Mouse (Mus musculus) limb, embryonic 12.5 days (tissue): ENCODE measurements around the gene Unc5cl. TPM values are rescaled to one million over a fixed set of nuclear protein-coding genes. Genes with fewer than 3 reads are reported as not detected.

Experiments
- ATAC-seq: fragments of 200-750 bp; cut with Nextera tagmentation; 2 replicates; pipeline ENCODE4 v1.8.0; 2017; ENCODE audit warnings: low read depth, moderate TSS enrichment; ENCODE audit not compliant: insufficient number of reproducible peaks, insufficient read depth, low FRiP score, low TSS enrichment
- H3K27ac ChIP-seq: fragments of 300-500 bp; sonication (generic); 2 replicates; pipeline ENCODE4 v1.5.1; 2016; ENCODE audit warnings: mild to moderate bottlenecking, moderate library complexity
- H3K27me3 ChIP-seq: fragments of 300-500 bp; sonication (generic); 2 replicates; pipeline ENCODE4 v1.6.1; 2016; ENCODE audit warnings: mild to moderate bottlenecking, moderate library complexity
- H3K36me3 ChIP-seq: fragments of 300-500 bp; sonication (generic); 2 replicates; pipeline ENCODE4 v1.6.1; 2016; ENCODE audit warnings: mild to moderate bottlenecking, moderate library complexity
- H3K4me1 ChIP-seq: fragments of 300-500 bp; sonication (generic); replicated peaks from 2 replicates; pipeline ENCODE4 v1.6.1; 2016
- H3K4me2 ChIP-seq: fragments of 300-500 bp; sonication (generic); 2 replicates; pipeline ENCODE4 v1.6.1; 2016; ENCODE audit warnings: mild to moderate bottlenecking, moderate library complexity
- H3K4me3 ChIP-seq: fragments of 300-500 bp; sonication (generic); replicated peaks from 2 replicates; pipeline ENCODE4 v1.5.1; 2016; ENCODE audit warnings: mild to moderate bottlenecking
- H3K9ac ChIP-seq: fragments of 300-500 bp; sonication (generic); replicated peaks from 2 replicates; pipeline ENCODE4 v1.6.1; 2016; ENCODE audit warnings: mild to moderate bottlenecking, moderate library complexity
- H3K9me3 ChIP-seq: fragments of 300-500 bp; sonication (generic); 2 replicates; pipeline ENCODE4 v1.6.1; 2016; ENCODE audit warnings: mild to moderate bottlenecking, moderate library complexity
- WGBS: fragments of 180-500 bp; shearing (Covaris S2); methylation state at CpG from one replicate; pipeline ENCODE4 v1.1.7; 2016; 5-methylcytosine and 5-hydroxymethylcytosine counted together
- polyA plus RNA-seq: library from polyadenylated mRNA; unstranded; fragments of >200 nt; fragmentation: Nextera tagmentation; extraction: Ambion mirVana; gene quantifications from 2 replicates; pipeline ENCODE4 v1.2.1, GENCODE M21; 2016

The Unc5cl gene
- 0.12 and 0.28 TPM in 2 replicates for polyA plus RNA-seq

GRCm38 (mm10) chr17:48454688-48455087, at the start of gene Unc5cl:
TSS of gene Unc5cl (plus strand) at chr17:48454901.
- ATAC-seq = no peak
- H3K4me2 ChIP-seq = no peak within 1 kb of the TSS
- H3K36me3 ChIP-seq = no peaks in the 10 kb centered on the region
- no peaks in the 10 kb centered on the region for H3K9me3 ChIP-seq
- no peaks in the 10 kb centered on the region; the same call in 1 of the 2 replicates for H3K4me1 ChIP-seq
- WGBS = 55% methylated on average over 11 of the region's 11 CpGs
- no peaks in the 10 kb centered on the region for H3K27me3 ChIP-seq
- no peak within 1 kb of the TSS for H3K27ac ChIP-seq
- no peak within 1 kb of the TSS for H3K9ac ChIP-seq
- no peak within 1 kb of the TSS for H3K4me3 ChIP-seq

- 82% methylated on average over 4 of the region's 4 CpGs for WGBS
- no peak for ATAC-seq
- Histone ChIP-seq H3K27me3 (no peaks in the 10 kb centered on the region), H3K4me1 (peaks cover 20% of the 10 kb centered on the region), H3K9ac (no peak overlapping the region), H3K27ac (no peak overlapping the region), H3K36me3 (peaks cover 13% of the 10 kb centered on the region), H3K4me3 (no peak overlapping the region), H3K9me3 (no peaks in the 10 kb centered on the region), H3K4me2 (peak overlapping the region; percentile 76)
Measured at GRCm38 (mm10) chr17:48407154-48407553, 47.5 kb upstream of the Unc5cl start.

DNA sequence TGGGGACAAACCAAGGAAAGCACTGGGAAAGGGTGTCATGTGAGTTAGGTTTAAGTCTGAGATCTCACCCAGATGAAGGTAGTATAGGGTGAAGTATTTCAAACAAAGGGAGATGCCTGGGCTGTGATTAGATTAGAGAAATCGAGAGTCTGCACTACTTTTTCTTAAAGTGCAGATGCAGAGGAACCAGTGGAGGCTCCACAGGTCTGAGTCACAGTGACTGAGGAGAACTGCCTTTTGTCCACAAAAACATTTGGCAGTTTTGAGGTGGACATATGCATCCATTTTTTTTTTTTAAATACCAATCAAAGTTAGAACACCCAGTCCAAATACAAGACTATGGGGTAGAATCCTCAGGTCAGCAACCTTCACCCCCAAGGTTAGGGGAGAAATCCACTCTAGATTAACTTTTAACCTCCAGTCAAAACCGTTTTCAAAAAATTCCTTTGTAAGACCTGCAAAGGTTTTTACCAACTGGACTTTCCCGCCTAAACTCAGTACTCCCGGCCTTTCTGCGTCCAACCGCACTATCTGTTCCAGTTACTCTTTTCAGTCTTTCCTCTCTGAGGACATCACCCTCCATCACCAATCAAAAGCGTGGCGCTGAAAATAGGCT, 46.7 kb upstream of the Unc5cl start:
- Histone ChIP-seq H3K9me3 (no peaks in the 10 kb centered on the region), H3K27ac (peak overlapping the region; percentile 100), H3K27me3 (no peaks in the 10 kb centered on the region), H3K4me2 (peak overlapping the region; percentile 76), H3K36me3 (peaks cover 12% of the 10 kb centered on the region), H3K4me1 (peaks cover 20% of the 10 kb centered on the region), H3K9ac (peak overlapping the region; percentile 99), H3K4me3 (peak overlapping the region; percentile 84)
- WGBS = 12% methylated on average over 8 of the region's 8 CpGs
- no peak for ATAC-seq

DNA sequence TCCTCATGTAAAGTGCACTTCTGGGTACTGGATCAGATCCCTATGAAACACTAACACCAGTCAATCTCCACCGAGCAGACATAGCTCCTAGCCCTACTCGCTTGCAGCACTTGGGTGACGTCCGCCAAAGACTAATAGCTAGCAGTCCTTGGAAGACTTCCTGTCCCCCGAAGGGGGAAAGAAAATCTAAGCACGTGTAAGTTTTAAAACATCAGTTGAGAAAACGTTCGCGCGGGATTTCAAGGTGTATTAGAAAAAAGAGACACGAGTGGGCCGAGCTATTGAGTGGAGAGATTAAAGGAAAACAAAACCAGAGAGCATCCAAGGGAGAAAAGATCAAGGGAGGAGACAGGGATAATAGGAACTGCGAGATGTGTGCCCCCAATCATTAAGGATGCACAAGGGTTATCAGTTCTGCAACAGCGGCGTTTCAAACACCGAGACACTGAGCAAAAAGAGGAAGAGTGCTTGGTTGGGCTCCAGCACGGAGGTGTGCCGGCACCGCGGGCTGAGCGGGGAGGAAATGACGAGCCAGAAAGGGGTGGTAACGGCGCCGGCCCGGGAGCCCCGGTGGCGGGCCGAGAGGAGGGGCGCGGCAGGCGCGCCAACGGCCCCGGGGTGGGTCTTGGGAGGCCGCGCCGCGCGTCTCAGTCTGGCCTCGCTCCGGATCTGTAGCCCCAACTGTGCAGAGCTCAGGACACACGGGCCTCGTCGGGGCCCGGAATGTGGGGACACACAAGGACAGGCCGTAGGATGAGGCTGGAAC, 46.0 kb upstream of the Unc5cl start:
- WGBS = under 1% methylated on average over 47 of the region's 47 CpGs
- peaks cover 17% of the 10 kb centered on the region for H3K36me3 ChIP-seq
- peak overlapping the region; percentile 100 for H3K27ac ChIP-seq

GRCm38 (mm10) chr17:48409380-48410298, 45.1 kb upstream of the Unc5cl start, which contains the start of the genes Nfya and Oard1:
TSS of gene Nfya (minus strand) at chr17:48409906.
TSS of gene Oard1 (plus strand) at chr17:48410014.
- Histone ChIP-seq H3K4me3 (peak within 1 kb of the TSS; percentile 84), H3K9me3 (no peaks in the 10 kb centered on the region), H3K27me3 (no peaks in the 10 kb centered on the region), H3K36me3 (peaks cover 21% of the 10 kb centered on the region), H3K27ac (peak within 1 kb of the TSS; percentile 100), H3K4me1 (peaks cover 16% of the 10 kb centered on the region), H3K4me2 (peak within 1 kb of the TSS; percentile 76), H3K9ac (peak within 1 kb of the TSS; percentile 99)
- ATAC-seq = peak; percentile 97
- WGBS = under 1% methylated on average over 84 of the region's 84 CpGs

More for the DNA sequence above, 46.0 kb upstream of the Unc5cl start:
- Histone ChIP-seq H3K4me2 (peak overlapping the region; percentile 76), H3K4me3 (peak overlapping the region; percentile 84), H3K9ac (peak overlapping the region; percentile 99), H3K27me3 (no peaks in the 10 kb centered on the region), H3K4me1 (peaks cover 20% of the 10 kb centered on the region), H3K9me3 (no peaks in the 10 kb centered on the region)
- ATAC-seq = peak; percentile 41

DNA sequence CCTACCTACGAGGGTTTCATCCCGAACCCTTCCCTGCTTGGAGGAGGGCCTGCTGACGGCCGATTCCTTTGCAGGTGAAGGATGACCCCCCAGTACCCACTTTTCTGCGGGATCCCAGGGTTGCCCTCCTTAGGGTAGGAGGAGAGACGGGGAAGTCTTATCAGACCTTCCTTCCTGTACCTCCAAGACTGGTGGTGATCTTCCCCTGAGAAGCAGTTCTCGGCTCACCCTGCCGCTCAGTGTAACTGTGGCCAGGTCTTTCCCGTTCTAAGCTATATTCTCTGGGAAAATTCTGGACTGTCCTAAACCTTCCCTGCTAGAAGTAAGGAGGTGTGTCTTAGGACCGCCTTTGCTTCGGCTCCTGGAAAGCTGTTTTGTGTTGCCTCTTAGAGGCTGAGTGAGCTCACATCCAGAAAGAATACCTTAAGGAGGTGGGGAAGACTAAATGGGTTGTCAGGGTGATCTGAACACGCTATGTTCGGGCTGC, 44.4 kb upstream of the Unc5cl start:
- Histone ChIP-seq H3K4me2 (peak overlapping the region; percentile 67), H3K4me1 (peaks cover 16% of the 10 kb centered on the region), H3K27me3 (no peaks in the 10 kb centered on the region), H3K27ac (peak overlapping the region; percentile 100), H3K9ac (peak overlapping the region; percentile 89), H3K4me3 (peak overlapping the region; percentile 84), H3K9me3 (no peaks in the 10 kb centered on the region), H3K36me3 (peaks cover 28% of the 10 kb centered on the region)
- under 1% methylated on average over 13 of the region's 13 CpGs for WGBS
- peak; percentile 4; the same call in 1 of the 2 replicates for ATAC-seq

DNA sequence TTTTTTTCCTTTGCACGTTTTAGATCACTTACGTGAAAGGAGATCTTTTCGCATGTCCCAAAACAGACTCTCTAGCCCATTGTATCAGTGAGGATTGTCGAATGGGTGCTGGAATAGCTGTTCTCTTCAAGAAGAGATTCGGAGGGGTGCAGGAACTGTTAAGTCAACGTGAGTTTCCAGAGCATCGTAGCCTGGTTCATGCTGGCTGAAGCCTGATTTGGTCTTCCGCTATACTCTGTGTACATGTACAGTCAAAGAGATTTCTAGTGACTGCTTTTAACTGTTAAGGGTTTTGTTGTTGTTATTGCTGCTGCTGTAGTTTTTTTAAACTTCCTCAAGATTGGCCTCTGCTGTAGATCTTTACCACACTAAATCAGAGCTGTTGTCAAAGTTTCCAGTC, 43.5 kb upstream of the Unc5cl start:
- ATAC-seq = no peak
- Histone ChIP-seq H3K9ac (peak overlapping the region; percentile 89), H3K4me1 (peaks cover 16% of the 10 kb centered on the region), H3K9me3 (no peaks in the 10 kb centered on the region), H3K36me3 (peaks cover 37% of the 10 kb centered on the region), H3K27me3 (no peaks in the 10 kb centered on the region), H3K27ac (peak overlapping the region; percentile 100; the same call in 1 of the 2 replicates), H3K4me3 (peak overlapping the region; percentile 84), H3K4me2 (peak overlapping the region; percentile 67)
- WGBS = 63% methylated on average over 8 of the region's 8 CpGs

DNA sequence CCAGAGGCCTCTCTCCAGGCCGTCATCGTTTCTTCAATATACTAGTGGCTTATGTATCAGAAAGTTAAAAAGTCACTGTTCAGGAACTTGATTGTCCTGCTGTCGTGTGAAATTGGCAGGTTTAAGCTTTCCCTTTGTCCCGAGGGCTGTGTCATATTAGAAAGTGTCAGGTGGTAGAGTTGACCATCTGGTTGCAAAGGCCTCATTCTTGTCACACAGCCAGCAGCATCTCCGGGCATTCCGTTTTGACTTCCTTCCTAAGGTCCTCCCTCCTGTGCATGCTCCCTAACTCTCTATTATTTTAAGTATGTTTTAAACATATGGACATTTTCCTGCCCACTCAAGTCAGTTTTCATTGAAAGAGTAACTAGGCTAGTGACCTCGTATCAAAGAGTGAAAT, 38.7 kb upstream of the Unc5cl start:
- 0 out of 2 replicates have a peak overlapping the region, but pooled peaks have one; percentile 3 for H3K27ac ChIP-seq
- no peak overlapping the region for H3K9ac ChIP-seq
- H3K36me3 ChIP-seq = peaks cover 61% of the 10 kb centered on the region
- peaks cover 5% of the 10 kb centered on the region for H3K4me1 ChIP-seq
- H3K27me3 ChIP-seq = no peaks in the 10 kb centered on the region
- no peaks in the 10 kb centered on the region for H3K9me3 ChIP-seq
- no peak for ATAC-seq
- 83% methylated on average over 7 of the region's 7 CpGs for WGBS
- no peak overlapping the region for H3K4me3 ChIP-seq
- no peak overlapping the region for H3K4me2 ChIP-seq

- Histone ChIP-seq H3K36me3 (peaks cover 61% of the 10 kb centered on the region), H3K27ac (0 out of 2 replicates have a peak overlapping the region, but pooled peaks have one; percentile 41)
- peak; percentile 44; the same call in 1 of the 2 replicates for ATAC-seq
Measured at GRCm38 (mm10) chr17:48416425-48417195, 38.1 kb upstream of the Unc5cl start.

DNA sequence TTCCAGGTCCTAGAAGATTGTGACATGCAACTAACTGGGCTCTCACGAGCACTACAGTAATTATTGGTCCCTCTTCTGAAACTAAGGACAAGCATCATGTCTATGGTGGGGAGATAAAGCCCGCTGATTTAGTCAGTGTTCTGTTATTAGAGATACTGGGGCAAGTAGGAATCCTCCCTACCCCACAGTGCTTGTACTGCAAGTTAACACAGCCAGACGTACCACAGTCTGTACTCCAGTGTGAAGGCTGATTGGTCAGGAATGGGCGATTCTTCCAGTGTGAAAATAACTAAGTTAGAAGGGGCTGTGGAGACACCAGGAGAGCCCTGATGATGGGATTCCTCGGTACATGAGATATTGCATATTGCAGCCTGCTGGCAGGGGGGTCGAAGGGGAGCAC, 37.2 kb upstream of the Unc5cl start:
- peaks cover 57% of the 10 kb centered on the region for H3K36me3 ChIP-seq

More at GRCm38 (mm10) chr17:48416425-48417195, 38.1 kb upstream of the Unc5cl start:
- no peaks in the 10 kb centered on the region for H3K4me1 ChIP-seq
- no peaks in the 10 kb centered on the region for H3K9me3 ChIP-seq
- H3K27me3 ChIP-seq = no peaks in the 10 kb centered on the region
- H3K4me3 ChIP-seq = no peak overlapping the region
- H3K9ac ChIP-seq = no peak overlapping the region
- no peak overlapping the region for H3K4me2 ChIP-seq
- 90% methylated on average over 14 of the region's 14 CpGs for WGBS

More for the DNA sequence above, 37.2 kb upstream of the Unc5cl start:
- Histone ChIP-seq H3K27ac (no peak overlapping the region), H3K27me3 (no peaks in the 10 kb centered on the region), H3K9me3 (no peaks in the 10 kb centered on the region), H3K4me1 (no peaks in the 10 kb centered on the region), H3K4me2 (no peak overlapping the region), H3K4me3 (no peak overlapping the region), H3K9ac (no peak overlapping the region)
- no peak for ATAC-seq
- WGBS = 89% methylated on average over 6 of the region's 6 CpGs
